Mouse (Mus musculus) testis, postnatal 10 days (tissue): ENCODE results near the gene Cdc34.

ENCODE experiments used
- DNase-seq: peaks from one replicate; pipeline ENCODE4 v3.0.0; 2021; ENCODE audit warnings: low spot score

The Cdc34 gene

DNA sequence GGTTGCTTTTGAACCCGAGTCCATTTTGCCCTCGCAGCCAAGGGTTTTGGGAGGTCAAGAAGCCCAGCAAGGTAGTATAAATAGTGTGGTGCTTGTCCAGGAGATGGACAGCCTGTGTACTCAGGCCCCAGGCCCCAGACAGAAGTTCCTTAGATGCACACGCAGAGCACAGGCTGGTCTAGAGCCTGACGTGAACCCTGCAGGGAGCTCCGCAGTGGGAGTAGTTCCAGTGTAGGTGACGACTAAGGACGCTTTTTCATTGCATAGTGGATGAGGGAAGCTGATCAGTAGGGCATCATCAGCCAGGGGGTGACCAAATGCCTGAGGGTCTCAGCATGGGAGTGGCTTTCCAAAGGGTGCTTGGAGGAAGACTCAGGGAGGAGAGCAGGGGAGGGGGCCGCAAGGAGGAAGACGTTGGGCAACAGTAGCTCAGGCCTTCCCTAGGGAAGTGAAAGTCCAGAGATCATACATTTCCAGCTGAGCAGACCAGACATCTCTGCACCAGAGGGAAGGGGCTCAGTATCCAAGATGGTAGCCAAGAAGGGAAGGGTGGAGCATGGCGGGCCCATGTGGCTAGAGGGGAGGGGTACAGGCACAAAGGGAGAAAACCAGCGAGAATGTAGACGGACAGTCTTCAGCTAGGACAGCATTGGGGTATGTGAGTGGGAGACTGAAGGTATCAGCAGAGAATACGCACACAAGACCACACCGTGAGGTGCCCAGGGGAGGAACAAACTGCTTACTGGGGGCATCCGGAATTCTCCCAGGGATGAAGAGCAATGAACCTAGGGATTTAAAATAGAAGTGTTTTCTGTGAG lies 11.7 kb upstream of the Cdc34 start:
- no peak for DNase-seq

- DNase-seq: no peak
Observed at GRCm38 (mm10) chr10:79671396-79672087, 10.5 kb upstream of the Cdc34 start.

DNA sequence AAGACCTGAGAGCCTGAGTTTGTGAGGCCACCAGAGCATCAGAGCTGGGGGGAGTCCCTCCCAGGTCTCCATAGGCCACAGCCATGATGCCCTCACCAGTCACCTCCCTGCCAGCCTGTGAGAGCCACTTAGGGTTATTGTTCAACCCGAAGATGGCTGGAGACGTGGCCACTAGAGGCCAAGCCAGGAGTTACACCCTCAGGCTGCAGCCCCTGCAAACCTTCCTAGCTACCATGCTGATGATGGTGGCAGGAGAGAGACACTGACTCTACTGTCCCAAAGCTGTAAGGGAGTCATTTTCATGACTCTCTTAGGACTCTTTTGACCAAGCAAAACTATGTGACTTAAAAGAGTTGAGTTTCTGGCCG lies 9.9 kb upstream of the Cdc34 start:
- no peak for DNase-seq

DNA sequence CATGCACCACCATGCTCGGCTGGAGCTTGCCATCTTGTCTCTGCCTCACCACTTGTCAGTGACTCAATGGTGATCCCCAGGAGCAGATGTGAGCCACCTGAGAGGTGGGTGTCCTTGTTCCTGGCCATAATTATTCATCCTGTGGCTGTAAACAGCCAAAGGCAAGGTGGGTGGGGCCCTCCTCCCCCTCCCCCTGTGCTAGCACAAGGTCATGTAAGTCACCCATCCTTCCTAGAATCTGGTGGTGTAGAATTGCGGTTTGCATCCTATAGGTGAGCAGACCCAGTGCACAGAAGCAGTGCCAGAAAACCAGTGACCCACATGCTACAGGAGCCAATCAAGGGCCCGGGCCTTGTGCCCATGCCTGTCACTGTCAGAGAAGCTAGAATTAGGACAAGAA lies 8.9 kb upstream of the Cdc34 start:
- no peak for DNase-seq

DNA sequence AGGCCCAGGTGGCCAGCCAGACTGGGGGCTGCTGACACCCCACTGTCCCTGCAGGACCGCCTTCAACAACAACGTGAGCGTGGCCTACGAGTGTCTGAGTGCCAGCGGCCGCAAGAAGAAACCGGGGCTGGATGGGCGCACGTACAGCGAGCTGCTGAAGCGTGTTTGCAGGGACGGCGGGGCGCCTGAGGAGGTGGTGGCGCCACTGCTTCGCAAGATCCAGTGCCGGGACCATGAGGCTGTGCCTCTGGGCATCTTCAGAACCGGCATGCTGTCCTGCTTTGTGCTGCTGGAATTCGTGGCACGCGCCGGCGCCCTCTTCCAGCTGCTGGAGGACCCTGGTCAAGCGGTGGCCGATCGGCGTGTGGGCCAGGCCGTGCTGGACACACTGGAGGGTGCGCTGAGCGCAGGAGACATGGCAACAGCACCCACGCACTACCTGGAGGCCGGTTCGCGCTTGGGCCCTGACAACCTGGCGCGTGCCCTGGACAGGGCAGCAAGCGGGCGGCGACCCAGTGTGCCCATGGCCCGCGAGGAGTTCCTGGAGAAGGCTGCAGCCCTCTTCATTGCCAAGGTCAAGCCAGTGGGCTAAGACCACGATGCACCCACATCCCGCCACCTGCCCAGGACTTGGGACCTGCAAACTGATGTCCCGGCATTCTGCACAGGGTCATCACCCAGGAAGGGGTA lies 6.5 kb upstream of the Cdc34 start:
- DNase-seq: no peak

- no peak for DNase-seq
Observed at GRCm38 (mm10) chr10:79680606-79681495, 1.1 kb upstream of the Cdc34 start.

GRCm38 (mm10) chr10:79682551-79682915 lies 538 bp downstream of the Cdc34 start:
- DNase-seq: peak; percentile 62

DNA sequence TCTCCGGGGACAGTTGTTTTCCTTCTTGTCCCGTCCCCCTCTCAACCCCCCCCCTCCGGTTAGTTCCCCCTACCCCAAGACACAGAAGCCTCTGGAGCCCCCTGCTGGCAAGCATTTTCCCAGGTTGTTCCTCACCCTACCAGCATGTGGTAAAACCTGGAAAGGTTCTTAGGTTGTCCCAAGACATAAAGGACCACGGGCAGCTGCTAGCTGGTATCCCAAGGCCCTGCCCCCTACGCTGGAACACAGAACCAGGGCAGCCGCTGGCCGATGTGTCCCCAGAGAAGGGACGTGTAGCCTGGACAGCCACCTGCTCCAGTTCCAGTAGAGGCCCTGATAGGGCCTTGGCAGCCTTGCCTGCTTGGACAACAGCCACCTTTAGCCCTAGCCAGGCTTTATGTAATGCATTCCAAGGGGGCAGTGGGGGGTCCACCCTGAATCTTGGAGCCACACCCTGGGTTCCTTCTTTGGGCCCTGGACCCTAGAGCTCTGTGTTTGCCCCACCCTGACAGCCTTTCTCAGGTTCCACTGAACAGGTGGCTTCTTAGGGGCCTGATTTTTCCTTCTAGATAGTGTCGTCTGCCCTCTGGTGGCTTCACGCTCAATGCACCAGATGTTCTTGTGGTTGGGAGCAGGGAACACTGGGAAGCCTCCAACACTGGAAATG lies 1.1 kb downstream of the Cdc34 start:
- DNase-seq: peak; percentile 84

- DNase-seq: no peak
Observed at GRCm38 (mm10) chr10:79683726-79684640, 2.0 kb downstream of the Cdc34 start.

DNA sequence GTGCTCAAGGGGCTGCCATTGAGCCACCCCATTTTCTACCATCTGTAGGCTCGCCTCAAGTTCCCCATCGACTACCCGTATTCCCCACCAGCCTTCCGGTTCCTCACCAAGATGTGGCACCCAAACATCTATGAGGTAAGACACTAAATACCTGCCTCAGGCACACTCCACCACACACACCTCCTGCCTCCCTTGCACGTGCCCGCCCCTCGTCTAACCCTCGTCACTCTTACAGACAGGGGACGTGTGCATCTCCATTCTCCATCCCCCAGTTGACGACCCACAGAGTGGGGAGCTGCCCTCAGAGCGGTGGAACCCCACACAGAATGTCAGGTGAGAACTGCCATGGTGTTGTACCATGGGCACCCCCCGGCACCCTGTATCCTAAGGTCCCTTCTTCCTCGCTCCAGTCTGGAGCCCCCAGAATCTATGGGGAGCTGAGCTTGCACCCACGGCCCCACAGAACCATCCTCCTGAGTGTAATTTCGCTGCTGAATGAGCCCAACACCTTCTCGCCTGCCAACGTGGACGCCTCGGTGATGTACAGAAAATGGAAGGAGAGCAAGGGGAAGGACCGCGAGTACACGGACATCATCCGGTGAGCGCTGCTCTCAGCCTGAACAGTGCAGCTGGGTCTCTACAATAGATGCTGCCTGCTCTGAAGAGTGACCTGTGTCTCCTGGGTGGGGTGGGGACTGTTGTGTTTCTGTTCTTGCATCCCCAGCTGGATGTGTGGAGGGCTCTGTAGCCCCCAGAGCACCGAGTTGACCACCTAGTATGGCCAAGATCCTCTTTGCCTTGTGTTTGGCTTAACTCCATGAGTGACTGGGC lies 3.0 kb downstream of the Cdc34 start:
- DNase-seq: no peak

DNA sequence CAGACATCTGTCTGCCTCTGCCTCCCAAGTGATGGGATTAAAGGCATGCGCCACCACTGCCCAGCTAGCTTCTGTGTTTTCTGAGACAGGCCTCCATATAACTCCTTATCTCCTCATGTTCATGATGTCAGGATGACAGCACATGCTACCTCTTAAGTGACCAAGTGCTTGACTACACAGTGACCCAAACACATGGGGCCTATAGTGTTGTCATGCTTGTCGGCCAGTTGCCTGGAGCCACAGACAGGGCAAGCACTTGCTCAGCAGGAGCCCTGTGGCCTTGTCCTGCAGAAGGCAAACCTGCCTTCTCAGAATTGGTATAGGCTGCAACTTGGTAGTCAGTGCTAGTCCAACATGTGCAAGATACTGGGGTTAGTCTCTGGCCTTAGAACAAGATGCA lies 4.2 kb downstream of the Cdc34 start:
- DNase-seq: no peak

DNA sequence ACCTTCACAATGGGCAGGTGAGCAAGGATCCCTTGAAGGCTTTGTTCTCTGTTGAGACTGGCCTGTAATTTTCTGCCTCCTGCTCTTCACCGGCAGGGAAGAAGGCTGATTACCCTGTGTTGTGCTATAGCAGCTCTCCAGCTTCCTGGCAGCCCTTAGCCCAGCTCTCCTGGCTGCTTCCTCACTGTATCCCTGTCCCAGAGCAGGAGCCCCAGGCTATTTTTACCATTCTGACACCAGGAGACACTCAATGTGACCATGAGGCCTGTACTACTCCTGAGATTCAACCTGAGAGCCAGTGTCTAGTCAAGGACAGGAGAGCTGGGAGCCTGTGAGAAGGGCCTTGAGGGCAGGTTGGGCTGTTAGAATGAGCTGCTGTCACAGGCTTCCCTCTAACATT lies 4.7 kb downstream of the Cdc34 start:
- DNase-seq: no peak

DNA sequence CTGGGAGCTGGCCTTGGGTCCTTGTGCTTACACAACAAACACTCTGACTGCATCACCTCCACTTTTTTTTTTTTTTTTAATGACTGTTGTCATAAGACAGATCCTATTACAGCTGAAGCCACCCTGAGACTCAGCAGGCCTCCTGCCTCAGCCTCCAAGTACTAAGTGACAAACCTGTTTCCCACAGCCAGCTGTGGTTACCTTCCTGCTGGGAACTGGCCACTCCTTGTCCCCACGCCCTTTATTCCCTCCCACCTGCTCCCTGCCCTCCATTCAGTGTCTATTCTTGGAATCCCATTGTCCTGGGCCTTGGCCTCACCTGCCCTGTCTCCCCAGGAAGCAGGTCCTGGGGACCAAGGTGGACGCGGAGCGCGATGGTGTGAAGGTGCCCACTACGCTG lies 5.5 kb downstream of the Cdc34 start:
- DNase-seq: no peak

GRCm38 (mm10) chr10:79688720-79689119 lies 6.7 kb downstream of the Cdc34 start, which contains the start of gene Gzmm:
Gene Gzmm (plus strand): TSS chr10:79689020.
- DNase-seq: no peak

DNA sequence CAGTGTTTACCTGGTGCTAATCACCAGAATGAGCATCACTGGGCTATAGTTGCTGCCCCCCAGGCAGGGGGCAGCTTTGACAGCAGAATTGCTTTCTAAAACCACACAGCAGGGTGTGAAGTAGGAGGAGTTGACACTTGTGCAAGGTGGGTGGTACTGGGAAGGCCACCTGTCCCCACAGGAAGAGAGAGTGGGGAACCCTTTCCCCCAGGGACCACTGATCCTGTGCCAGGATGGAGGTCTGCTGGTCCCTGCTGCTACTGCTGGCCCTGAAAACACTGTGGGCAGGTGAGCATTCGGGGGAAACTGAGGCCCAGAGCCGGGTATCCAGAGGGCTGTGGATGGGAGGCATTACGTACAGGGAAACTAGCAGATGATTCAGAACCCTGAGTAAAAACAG lies 7.2 kb downstream of the Cdc34 start:
- DNase-seq: no peak

- no peak for DNase-seq
Observed at GRCm38 (mm10) chr10:79691986-79692548, 10.1 kb downstream of the Cdc34 start.

GRCm38 (mm10) chr10:79693580-79694378 lies 11.8 kb downstream of the Cdc34 start:
- DNase-seq: no peak

GRCm38 (mm10) chr10:79694379-79694655 lies 12.3 kb downstream of the Cdc34 start:
- no peak for DNase-seq
